1 mouse cellular context compared by ENCODE assay signal in genomic region chr16:93573434-93573833, GRCm38 (mm10).
TF ChIP-seq lines count a peak whose summit lies in the region.

No protein-coding gene starts in this region.

TF ChIP-seq in CH12.LX, 34 proteins besides CTCF, POLR2A, EP300 and RAD21 (continued from another document):
- TF ChIP-seq E2F4 (IDR thresholded peaks at IDR 0.05; ENCODE audit: insufficient replicate concordance, low read depth, low read length) (no peak), MEF2A (IDR thresholded peaks at IDR 0.05; ENCODE audit: borderline replicate concordance, low read depth, low read length) (no peak), BHLHE40 (IDR thresholded peaks at IDR 0.05; ENCODE audit: low read depth, low read length) (no peak; the same call in 1 of the 2 replicates), GABPA (IDR thresholded peaks at IDR 0.05; ENCODE audit: insufficient replicate concordance, low read depth, low read length) (no peak), ZKSCAN1 (IDR thresholded peaks at IDR 0.05; ENCODE audit: borderline replicate concordance, low read depth, low read length) (no peak), ZNF384 (IDR thresholded peaks at IDR 0.05; ENCODE audit: low read depth, low read length) (no peak), HCFC1 (IDR thresholded peaks at IDR 0.05; ENCODE audit: low read depth, low read length) (no peak)
